Mouse (Mus musculus) Patski (cell line): ENCODE measurements around the gene 2610528J11Rik. TPM values are rescaled to one million over a fixed set of nuclear protein-coding genes. Genes with fewer than 3 reads are reported as not detected.
A peak's percentile ranks its signal among the peaks of the same experiment; 100 is the strongest.
"Not testable (repeated sequence)": the region's sequence is repeated elsewhere in the genome, so short reads cannot be mapped to it uniquely, and the experiment has no call there.

Experiments
- ATAC-seq: fragments of 100-300 bp; one replicate; pipeline ENCODE4 v1.8.0; 2021
- CTCF ChIA-PET: fragments of 350-600 bp; sonication (Branson Sonifier 250); formaldehyde crosslinking; loops from one replicate; lab custom pipeline; 2022; ENCODE audit warnings: inconsistent platforms; lab: Charles Lee
- POLR2A ChIA-PET: fragments of 350-600 bp; sonication (Branson Sonifier 250); formaldehyde crosslinking; loops from one replicate; lab custom pipeline; 2022; ENCODE audit warnings: antibody characterized with exemption, inconsistent platforms; lab: Charles Lee
- DNase-seq: peaks from one replicate; pipeline ENCODE4 v3.0.0-alpha.2; 2011; ENCODE audit warnings: low read depth, low spot score
- H3K27me3 ChIP-seq: fragments of 371-371 bp; one replicate; pipeline ENCODE4 v1.5.1; 2021
- CTCF ChIP-seq: fragments of 100-300 bp; IDR thresholded peaks from one replicate; pipeline ENCODE4 v1.5.1; 2021
- in situ Hi-C: fragments of 300-500 bp; cut with MboI; formaldehyde crosslinking; loops from 3 replicates; pipeline ENCODE4 v1.11.1; 2018; ENCODE audit warnings: low pct_unique_long_range_greater_than_20kb, mixed read lengths
- polyA plus RNA-seq: library from polyadenylated mRNA; unstranded; gene quantifications from one replicate; pipeline ENCODE4 v1.2.3, GENCODE M21; 2021

The 2610528J11Rik gene
- not detected for polyA plus RNA-seq

GRCm38 (mm10) chr4:118526408-118527334, at the start of gene 2610528J11Rik:
TSS of gene 2610528J11Rik (plus strand) at chr4:118526999.
- TF ChIP-seq CTCF: no peak
- ChIA-PET CTCF (interaction anchor here (1.1 kb wide), 1 partner anchor 17 kb away, joined by 3 read pairs; the partner anchor contains the start of gene Tmem125), POLR2A (no interaction called here)
- in situ Hi-C loops: no loop called here
- no peaks in the 10 kb centered on the region for H3K27me3 ChIP-seq
- ATAC-seq: no peak
- DNase-seq: no peak

- in situ Hi-C loops: no loop called here
- no peak for ATAC-seq
- ChIA-PET CTCF (interaction anchor here (0.7 kb wide), 1 partner anchor 23 kb away, joined by 3 read pairs; no protein-coding TSS in a partner anchor), POLR2A (no interaction called here)
- H3K27me3 ChIP-seq: peaks cover 13% of the 10 kb centered on the region
- no peak for DNase-seq
- no peak for TF ChIP-seq CTCF
Measured at GRCm38 (mm10) chr4:118489717-118490132, 37.1 kb upstream of the 2610528J11Rik start, which contains the start of gene Tie1. TSS of gene Tie1 (minus strand) at chr4:118490061.

GRCm38 (mm10) chr4:118490461-118490860, 36.3 kb upstream of the 2610528J11Rik start:
- in situ Hi-C loops: no loop called here
- peaks cover 11% of the 10 kb centered on the region for H3K27me3 ChIP-seq
- ChIA-PET CTCF (interaction anchor here (0.7 kb wide), 1 partner anchor 22 kb away, joined by 3 read pairs; no protein-coding TSS in a partner anchor), POLR2A (no interaction called here)
- DNase-seq (no peak), ATAC-seq (no peak)
- no peak for TF ChIP-seq CTCF

- ATAC-seq (no peak), DNase-seq (no peak)
- TF ChIP-seq CTCF: no peak
- in situ Hi-C loops: no loop called here
- ChIA-PET CTCF (no interaction called here), POLR2A (no interaction called here)
- H3K27me3 ChIP-seq: no peaks in the 10 kb centered on the region
Measured at GRCm38 (mm10) chr4:118500171-118500724, 26.6 kb upstream of the 2610528J11Rik start.

DNA sequence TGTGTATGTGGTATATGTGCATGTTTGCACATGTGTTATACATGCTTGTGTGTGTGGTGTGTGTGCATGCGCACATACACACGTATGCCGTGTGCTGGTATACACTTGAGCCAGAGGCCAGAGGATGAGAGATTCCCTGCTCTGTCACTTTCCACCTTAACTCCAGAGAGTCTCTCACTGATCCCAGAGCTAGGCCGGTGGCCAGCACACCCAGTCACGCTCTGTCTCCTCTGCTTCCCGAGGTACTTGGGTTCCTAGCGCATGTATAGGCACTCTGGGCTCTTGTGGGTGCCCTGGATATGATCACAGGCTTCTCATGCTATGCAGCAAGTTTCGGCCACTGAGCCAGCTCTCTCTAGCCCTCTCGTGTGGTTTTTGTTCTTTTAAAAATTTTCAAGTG, 26.0 kb upstream of the 2610528J11Rik start:
- DNase-seq (no peak), ATAC-seq (no peak)
- no peak for TF ChIP-seq CTCF
- ChIA-PET CTCF (no interaction called here), POLR2A (no interaction called here)
- H3K27me3 ChIP-seq: no peaks in the 10 kb centered on the region
- in situ Hi-C loops: no loop called here

DNA sequence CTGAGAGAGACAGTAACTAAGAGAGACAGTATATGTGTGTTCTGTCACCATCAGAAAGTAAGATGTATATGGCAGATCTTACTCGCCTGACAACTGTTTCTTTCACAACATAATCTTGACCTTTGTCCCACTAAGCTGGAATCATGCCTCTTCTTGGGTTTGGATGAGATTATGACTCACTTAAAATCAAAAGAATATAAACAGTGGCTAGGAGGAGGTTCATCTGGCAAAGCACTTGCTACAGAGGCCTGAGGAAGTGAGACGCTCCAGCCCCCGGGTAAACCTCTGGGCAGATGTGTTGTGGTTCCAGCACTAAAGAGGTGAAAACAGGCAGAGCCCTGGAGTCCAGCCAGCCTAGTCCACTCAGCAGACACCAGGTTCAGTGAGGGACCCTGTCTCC, 21.2 kb upstream of the 2610528J11Rik start:
- H3K27me3 ChIP-seq: no peaks in the 10 kb centered on the region
- POLR2A ChIA-PET: no interaction called here
- TF ChIP-seq CTCF: no peak
- CTCF ChIA-PET: no interaction called here
- ATAC-seq (no peak), DNase-seq (peak; percentile 3)
- in situ Hi-C loops: no loop called here

DNA sequence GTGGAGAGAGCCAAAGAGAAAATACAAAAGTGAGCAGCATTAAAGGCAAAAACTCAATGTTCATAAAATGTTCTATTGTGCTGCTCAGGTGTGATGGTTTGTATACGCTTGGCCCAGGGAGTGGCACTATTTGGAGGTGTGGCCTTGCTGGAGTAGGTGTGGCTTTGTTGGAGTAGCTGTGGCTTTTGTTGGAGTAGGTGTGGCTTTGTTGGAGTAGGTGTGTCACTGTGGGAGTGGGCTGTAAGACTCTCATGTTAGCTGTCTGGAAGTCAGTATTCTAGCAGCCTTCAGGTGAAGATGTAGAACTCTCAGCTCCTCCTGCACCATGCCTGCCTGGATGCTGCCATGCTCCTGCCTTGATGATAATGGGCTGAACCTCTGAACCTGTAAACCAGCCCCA, 19.6 kb upstream of the 2610528J11Rik start:
- CTCF ChIA-PET, H3K27me3 ChIP-seq, DNase-seq, ATAC-seq, in situ Hi-C loops: not testable (repeated sequence)
- POLR2A ChIA-PET: interaction anchor here (0.8 kb wide), 1 partner anchor 51 kb away, joined by 7 read pairs; no protein-coding TSS in a partner anchor

DNA sequence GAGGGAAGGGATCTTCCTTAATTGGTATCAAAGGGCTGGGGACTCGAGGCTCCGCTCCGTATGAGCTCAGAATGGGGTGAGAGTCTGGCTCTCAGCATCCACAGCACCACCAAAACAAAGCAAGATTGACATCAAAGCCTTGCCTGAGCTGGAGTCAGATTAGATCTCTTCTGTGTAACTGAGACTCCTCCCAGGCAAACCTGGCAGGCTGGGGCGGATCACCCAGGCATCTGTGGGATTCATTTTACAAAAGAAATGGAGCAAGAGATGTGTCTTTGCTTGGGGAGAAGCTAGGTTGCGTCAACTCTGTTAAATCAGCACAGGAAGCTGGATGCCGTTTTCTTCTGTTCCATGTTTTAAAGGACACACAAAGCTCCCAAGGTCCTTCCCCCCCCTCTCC, 17.7 kb upstream of the 2610528J11Rik start:
- no peak for TF ChIP-seq CTCF
- DNase-seq (no peak), ATAC-seq (no peak)
- H3K27me3 ChIP-seq: no peaks in the 10 kb centered on the region
- in situ Hi-C loops: no loop called here
- ChIA-PET POLR2A (interaction anchor here (0.6 kb wide), 1 partner anchor 91 kb away, joined by 10 read pairs; no protein-coding TSS in a partner anchor), CTCF (no interaction called here)

- in situ Hi-C loops: no loop called here
- H3K27me3 ChIP-seq: peaks cover 6% of the 10 kb centered on the region
- ATAC-seq (no peak), DNase-seq (no peak)
- TF ChIP-seq CTCF: no peak
- ChIA-PET CTCF (no interaction called here), POLR2A (no interaction called here)
Measured at GRCm38 (mm10) chr4:118516699-118517496, 9.9 kb upstream of the 2610528J11Rik start.

DNA sequence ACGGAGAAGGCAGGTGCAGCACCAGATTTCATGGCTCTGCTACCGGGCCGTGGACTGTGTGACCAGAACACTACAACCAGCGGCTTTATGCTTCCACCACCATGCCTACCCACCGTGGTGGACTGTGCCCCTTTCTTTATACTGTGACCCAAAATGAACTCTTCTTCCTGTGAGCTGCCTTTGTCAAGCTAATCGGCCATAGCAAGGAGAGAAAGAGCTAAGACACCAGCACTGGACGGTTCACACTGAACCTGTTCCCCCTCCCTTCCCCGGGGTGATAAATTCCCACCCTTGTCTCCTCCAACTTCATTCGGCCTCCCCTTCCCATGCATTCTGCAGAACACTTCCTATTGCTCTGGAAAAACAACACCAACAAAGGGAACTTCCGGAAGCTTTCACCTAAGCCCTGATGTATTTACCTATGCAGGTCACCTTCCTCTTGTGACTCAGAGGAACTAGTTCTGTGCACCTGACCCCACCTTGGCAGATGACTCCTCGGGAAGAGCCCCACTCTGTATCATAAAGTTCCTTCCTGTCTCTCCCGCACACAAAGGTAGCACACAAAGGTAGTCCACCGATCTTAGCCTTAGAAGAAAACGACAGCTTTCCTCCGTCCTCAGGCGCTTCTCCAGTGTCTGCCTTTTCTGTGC, 9.2 kb upstream of the 2610528J11Rik start:
- no peak for TF ChIP-seq CTCF
- no peak for DNase-seq
- CTCF ChIA-PET: no interaction called here
- ATAC-seq: no peak
- in situ Hi-C loops: no loop called here
- peaks cover 6% of the 10 kb centered on the region for H3K27me3 ChIP-seq
- POLR2A ChIA-PET: no interaction called here
